Mouse (Mus musculus) kidney, adult 18-20 months (tissue): Measurements from ENCODE around the gene Ctdsp2.

Experiments
- DNase-seq: peaks from one replicate; pipeline ENCODE4 v3.0.0; 2021

Ctdsp2 gene

DNA sequence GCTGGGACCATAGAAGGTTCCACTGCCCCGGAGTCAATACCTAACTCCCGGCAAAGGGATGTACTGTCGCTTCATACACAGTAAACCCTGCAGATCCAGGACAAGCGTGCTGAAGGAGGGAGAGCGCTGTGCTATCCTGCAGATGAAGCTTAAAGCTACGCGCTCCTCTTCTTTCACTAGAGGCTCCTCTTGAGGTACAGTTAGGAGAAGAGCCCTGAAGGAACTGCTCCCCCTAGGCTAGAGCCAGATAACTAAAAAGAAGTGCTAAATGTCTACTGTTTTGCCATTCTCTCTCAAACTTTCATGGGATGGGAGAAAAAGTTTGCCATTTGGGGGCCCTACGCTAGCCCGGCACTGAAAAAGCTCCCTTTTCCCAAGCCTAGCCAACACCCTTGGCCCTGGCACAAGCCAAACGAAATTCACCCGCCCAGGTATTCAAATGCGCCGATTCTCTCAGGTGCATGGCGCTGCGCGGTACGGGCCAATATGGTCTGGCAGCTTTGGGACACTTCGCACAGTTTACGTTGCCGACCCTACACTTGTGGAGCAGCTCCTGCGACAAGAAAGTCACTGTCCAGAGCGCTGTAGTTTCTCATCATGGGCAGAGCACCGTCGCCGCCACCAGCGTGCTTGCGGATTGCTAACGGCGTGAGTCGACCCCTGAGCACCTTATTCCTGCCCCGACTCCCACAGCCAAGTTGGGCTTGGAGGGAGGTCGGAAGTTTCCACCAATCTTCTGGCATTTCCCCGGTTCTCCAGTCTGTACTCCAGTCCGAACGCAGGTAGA, 70.3 kb downstream of the Ctdsp2 start:
- DNase-seq, result peak; percentile 58
